Mouse (Mus musculus) left cerebral cortex, postnatal 36 days (tissue): ENCODE measurements at regions not wholly inside any gene's neighbourhood (a gene's known extent, or its start where the extent isn't known, plus 50 kb on each side); places are given as distances from the start of the nearest gene placed in this dataset.

Experiments used
- DNase-seq, 2 experiments: peaks; one replicate each; pipeline ENCODE4 v3.0.0; 2021 to 2022; ENCODE audit warnings: low spot score in 2 of 2, mixed read lengths in 1 of 2
- intact Hi-C: fragments of 180-260 bp; cut with DNase I; formaldehyde crosslinking; loops from one replicate; pipeline ENCODE4 v1.15.1; 2025

- intact Hi-C loops: no loop called here
- DNase-seq: no peak
Observed at GRCm38 (mm10) chr4:95177753-95178152, 125.7 kb upstream of the Jun start.

GRCm38 (mm10) chr4:95178467-95178866, 126.4 kb upstream of the Jun start:
- DNase-seq: no peak
- intact Hi-C loops: no loop called here

- DNase-seq: peak in 1 of 2 experiments; percentile 33
Observed at GRCm38 (mm10) chr4:95178900-95179299, 126.9 kb upstream of the Jun start.

GRCm38 (mm10) chr4:95180446-95180845, 128.4 kb upstream of the Jun start:
- intact Hi-C loops: no loop called here

More at GRCm38 (mm10) chr4:95178900-95179299, 126.9 kb upstream of the Jun start:
- intact Hi-C loops: no loop called here

GRCm38 (mm10) chr4:95180999-95181398, 129.0 kb upstream of the Jun start:
- intact Hi-C loops: no loop called here
- DNase-seq: no peak

More at GRCm38 (mm10) chr4:95180446-95180845, 128.4 kb upstream of the Jun start:
- DNase-seq: no peak

GRCm38 (mm10) chr4:95184180-95184579, 132.2 kb upstream of the Jun start:
- intact Hi-C loops: no loop called here
- DNase-seq: no peak

GRCm38 (mm10) chr4:95185113-95185915, 133.3 kb upstream of the Jun start:
- intact Hi-C loops: no loop called here
- DNase-seq: no peak

GRCm38 (mm10) chr4:95185916-95186200, 133.8 kb upstream of the Jun start:
- DNase-seq: no peak
- intact Hi-C loops: no loop called here

GRCm38 (mm10) chr4:95188107-95188506, 136.1 kb upstream of the Jun start:
- intact Hi-C loops: no loop called here
- no peak for DNase-seq

GRCm38 (mm10) chr4:95191654-95192406, 139.8 kb upstream of the Jun start:
- intact Hi-C loops: no loop called here
- DNase-seq: no peak

GRCm38 (mm10) chr4:95192562-95192961, 140.5 kb upstream of the Jun start:
- intact Hi-C loops: no loop called here
- DNase-seq: no peak

GRCm38 (mm10) chr4:95193028-95193427, 141.0 kb upstream of the Jun start:
- peak in 1 of 2 experiments; percentile 12 for DNase-seq
- intact Hi-C loops: no loop called here

- intact Hi-C loops: no loop called here
- DNase-seq: no peak
Observed at GRCm38 (mm10) chr4:95193473-95193872, 141.5 kb upstream of the Jun start.

GRCm38 (mm10) chr4:95194621-95195455, 142.8 kb upstream of the Jun start:
- intact Hi-C loops: no loop called here
- DNase-seq: no peak

- intact Hi-C loops: no loop called here
Observed at GRCm38 (mm10) chr4:95196106-95196505, 144.1 kb upstream of the Jun start.

GRCm38 (mm10) chr4:95197077-95197711, 145.2 kb upstream of the Jun start:
- peak; percentile 15 to 17 for DNase-seq
- intact Hi-C loops: no loop called here

More at GRCm38 (mm10) chr4:95196106-95196505, 144.1 kb upstream of the Jun start:
- DNase-seq: no peak

- intact Hi-C loops: no loop called here
- no peak for DNase-seq
Observed at GRCm38 (mm10) chr4:95199394-95199793, 147.4 kb upstream of the Jun start.

GRCm38 (mm10) chr4:95200130-95200529, 148.1 kb upstream of the Jun start:
- no peak for DNase-seq
- intact Hi-C loops: no loop called here

- intact Hi-C loops: no loop called here
- no peak for DNase-seq
Observed at GRCm38 (mm10) chr4:95202478-95202877, 150.5 kb upstream of the Jun start.

GRCm38 (mm10) chr4:95203577-95203976, 151.6 kb upstream of the Jun start:
- intact Hi-C loops: no loop called here

More at GRCm38 (mm10) chr4:95203577-95203976, 151.6 kb upstream of the Jun start:
- no peak for DNase-seq
